Mouse (Mus musculus) cortical plate, adult 2 months (tissue): ENCODE measurements at regions not wholly inside any gene's neighbourhood (a gene's known extent, or its start where the extent isn't known, plus 50 kb on each side); places are given as distances from the start of the nearest gene placed in this dataset.
A peak's percentile ranks its signal among the peaks of the same experiment; 100 is the strongest.

Experiments
- CTCF ChIP-seq: fragments of 200-500 bp; IDR thresholded peaks from 2 replicates; pipeline ENCODE4 v1.5.1; 2011; ENCODE audit warnings: mild to moderate bottlenecking, control low read depth, low read length; ENCODE audit not compliant: insufficient read depth; ENCODE audit errors: extremely low read depth
- POLR2A ChIP-seq: fragments of 200-500 bp; IDR thresholded peaks from 2 replicates; pipeline ENCODE4 v1.6.1; 2011; ENCODE audit warnings: mild to moderate bottlenecking, low read length, control low read depth; ENCODE audit not compliant: insufficient read depth; ENCODE audit errors: extremely low read depth

- TF ChIP-seq CTCF, result peak; percentile 22; the same call in 1 of the 2 replicates
- TF ChIP-seq POLR2A, result no peak
Observed at GRCm38 (mm10) chrX:95253517-95253916, 56.9 kb upstream of the Arhgef9 start.
